Mouse (Mus musculus) limb, embryonic 15.5 days (tissue): ENCODE measurements around the gene Daxx. TPM values are rescaled to one million over a fixed set of nuclear protein-coding genes. Genes with fewer than 3 reads are reported as not detected.
"Not testable (repeated sequence)": the region's sequence is repeated elsewhere in the genome, so short reads cannot be mapped to it uniquely, and the experiment has no call there.

Experiments used
- ATAC-seq: fragments of 200-750 bp; cut with Nextera tagmentation; 2 replicates; pipeline ENCODE4 v1.8.0; 2017; ENCODE audit warnings: low read depth, moderate TSS enrichment; ENCODE audit not compliant: insufficient number of reproducible peaks, low FRiP score, low TSS enrichment
- H3K27ac ChIP-seq: fragments of 300-500 bp; sonication (generic); 2 replicates; pipeline ENCODE4 v1.5.1; 2015; ENCODE audit warnings: moderate library complexity, mild to moderate bottlenecking, inconsistent platforms
- H3K27me3 ChIP-seq: fragments of 300-500 bp; sonication (generic); 2 replicates; pipeline ENCODE4 v1.6.1; 2015; ENCODE audit warnings: inconsistent platforms
- H3K36me3 ChIP-seq: fragments of 300-500 bp; sonication (generic); 2 replicates; pipeline ENCODE4 v1.6.1; 2015; ENCODE audit warnings: inconsistent platforms
- H3K4me1 ChIP-seq: fragments of 300-500 bp; sonication (generic); 2 replicates; pipeline ENCODE4 v1.6.1; 2015; ENCODE audit warnings: inconsistent platforms
- H3K4me2 ChIP-seq: fragments of 300-500 bp; sonication (generic); 2 replicates; pipeline ENCODE4 v1.6.1; 2015; ENCODE audit warnings: mild to moderate bottlenecking, inconsistent platforms
- H3K4me3 ChIP-seq: fragments of 300-500 bp; sonication (generic); 2 replicates; pipeline ENCODE4 v1.5.1; 2015; ENCODE audit warnings: mild to moderate bottlenecking, inconsistent platforms
- H3K9ac ChIP-seq: fragments of 300-500 bp; sonication (generic); 2 replicates; pipeline ENCODE4 v1.6.1; 2015; ENCODE audit warnings: inconsistent platforms
- H3K9me3 ChIP-seq: fragments of 300-500 bp; sonication (generic); 2 replicates; pipeline ENCODE4 v1.6.1; 2016; ENCODE audit warnings: inconsistent platforms
- WGBS: fragments of 180-500 bp; shearing (Covaris S2); methylation state at CpG from one replicate; pipeline ENCODE4 v1.1.7; 2015; 5-methylcytosine and 5-hydroxymethylcytosine counted together
- polyA plus RNA-seq: library from polyadenylated mRNA; unstranded; fragments of >200 nt; fragmentation: Nextera tagmentation; extraction: Ambion mirVana; gene quantifications from 2 replicates; pipeline ENCODE4 v1.2.1, GENCODE M21; 2015

Daxx gene
- polyA plus RNA-seq, 1 experiment from 2014 or later: 55.7 TPM

- Histone ChIP-seq H3K4me1 (peaks cover 23% of the 10 kb centered on the region), H3K9ac (peak within 1 kb of the TSS; percentile 79), H3K4me2 (peak within 1 kb of the TSS; percentile 93), H3K27me3 (no peaks in the 10 kb centered on the region), H3K27ac (peak within 1 kb of the TSS; percentile 74), H3K36me3 (peaks cover 53% of the 10 kb centered on the region), H3K9me3 (no peaks in the 10 kb centered on the region), H3K4me3 (peak within 1 kb of the TSS; percentile 72)
- under 1% methylated on average over 36 of the region's 36 CpGs for WGBS
- ATAC-seq: peak; percentile 84
Observed at GRCm38 (mm10) chr17:33940206-33940805, 31.1 kb downstream of the Daxx start, which contains the start of the genes Pfdn6 and Wdr46. Gene Pfdn6 (minus strand): TSS chr17:33940343. Gene Wdr46 (plus strand): TSS chr17:33940660.

DNA sequence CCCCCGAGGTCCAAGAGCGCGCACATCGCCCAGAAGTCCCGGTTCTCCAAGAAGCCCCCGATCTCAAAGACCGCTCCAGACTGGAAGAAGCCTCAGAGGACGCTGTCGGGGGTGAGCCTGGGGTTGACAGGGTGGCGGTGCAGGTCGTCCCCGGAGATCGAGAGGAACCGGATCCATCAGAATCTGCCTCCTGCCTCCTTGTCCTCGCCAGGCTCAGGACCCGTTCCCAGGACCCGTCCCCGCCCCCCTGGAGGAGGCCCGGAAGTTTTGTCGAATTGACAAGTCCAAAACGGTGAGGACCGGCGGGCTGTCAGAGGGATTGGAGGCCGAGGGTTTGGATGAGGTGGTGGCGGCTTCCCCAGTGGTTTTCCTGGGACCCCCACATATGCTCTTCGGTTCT is 31.8 kb downstream of the Daxx start:
- Histone ChIP-seq H3K4me2 (peak overlapping the region; percentile 93), H3K27me3 (no peaks in the 10 kb centered on the region), H3K36me3 (peaks cover 52% of the 10 kb centered on the region), H3K4me1 (peaks cover 23% of the 10 kb centered on the region), H3K4me3 (peak overlapping the region; percentile 72), H3K27ac (no peak overlapping the region), H3K9ac (peak overlapping the region; percentile 79), H3K9me3 (no peaks in the 10 kb centered on the region)
- WGBS: 2% methylated on average over 26 of the region's 26 CpGs
- ATAC-seq: no peak

- no peak for ATAC-seq
- peaks cover 54% of the 10 kb centered on the region for H3K36me3 ChIP-seq
- 53% methylated on average over 19 of the region's 19 CpGs for WGBS
- H3K9ac ChIP-seq: peak overlapping the region; percentile 79
- H3K9me3 ChIP-seq: no peaks in the 10 kb centered on the region
- no peak overlapping the region for H3K27ac ChIP-seq
- H3K4me3 ChIP-seq: peak overlapping the region; percentile 72
- H3K4me1 ChIP-seq: peaks cover 23% of the 10 kb centered on the region
- H3K4me2 ChIP-seq: peak overlapping the region; percentile 93
- H3K27me3 ChIP-seq: no peaks in the 10 kb centered on the region
Observed at GRCm38 (mm10) chr17:33941381-33941780, 32.2 kb downstream of the Daxx start.

DNA sequence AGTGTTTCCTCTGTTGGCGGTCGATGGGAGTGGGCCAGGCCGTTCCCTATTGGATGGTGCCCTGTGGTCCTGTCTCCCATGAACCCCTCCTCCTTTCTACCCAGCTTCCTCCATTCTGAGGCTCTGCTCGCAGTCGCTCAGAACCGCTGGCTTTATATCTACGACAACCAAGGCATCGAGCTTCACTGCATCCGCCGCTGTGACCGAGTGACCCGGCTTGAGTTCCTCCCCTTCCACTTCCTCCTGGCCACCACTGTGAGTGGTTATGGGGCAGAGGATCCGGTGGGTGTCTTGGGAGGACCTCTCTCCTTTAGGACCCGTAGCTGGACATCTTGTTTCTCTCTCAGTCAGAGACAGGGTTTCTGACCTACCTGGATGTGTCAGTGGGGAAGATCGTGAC is 34.2 kb downstream of the Daxx start:
- Histone ChIP-seq H3K36me3 (peaks cover 55% of the 10 kb centered on the region), H3K4me3 (no peak overlapping the region), H3K9me3 (no peaks in the 10 kb centered on the region), H3K4me1 (peaks cover 27% of the 10 kb centered on the region), H3K9ac (no peak overlapping the region), H3K27ac (no peak overlapping the region), H3K4me2 (no peak overlapping the region), H3K27me3 (no peaks in the 10 kb centered on the region)
- 94% methylated on average over 15 of the region's 15 CpGs for WGBS
- ATAC-seq: no peak

GRCm38 (mm10) chr17:33947430-33948089 is 38.3 kb downstream of the Daxx start:
- peaks cover 77% of the 10 kb centered on the region for H3K36me3 ChIP-seq
- H3K4me1 ChIP-seq: peaks cover 40% of the 10 kb centered on the region

DNA sequence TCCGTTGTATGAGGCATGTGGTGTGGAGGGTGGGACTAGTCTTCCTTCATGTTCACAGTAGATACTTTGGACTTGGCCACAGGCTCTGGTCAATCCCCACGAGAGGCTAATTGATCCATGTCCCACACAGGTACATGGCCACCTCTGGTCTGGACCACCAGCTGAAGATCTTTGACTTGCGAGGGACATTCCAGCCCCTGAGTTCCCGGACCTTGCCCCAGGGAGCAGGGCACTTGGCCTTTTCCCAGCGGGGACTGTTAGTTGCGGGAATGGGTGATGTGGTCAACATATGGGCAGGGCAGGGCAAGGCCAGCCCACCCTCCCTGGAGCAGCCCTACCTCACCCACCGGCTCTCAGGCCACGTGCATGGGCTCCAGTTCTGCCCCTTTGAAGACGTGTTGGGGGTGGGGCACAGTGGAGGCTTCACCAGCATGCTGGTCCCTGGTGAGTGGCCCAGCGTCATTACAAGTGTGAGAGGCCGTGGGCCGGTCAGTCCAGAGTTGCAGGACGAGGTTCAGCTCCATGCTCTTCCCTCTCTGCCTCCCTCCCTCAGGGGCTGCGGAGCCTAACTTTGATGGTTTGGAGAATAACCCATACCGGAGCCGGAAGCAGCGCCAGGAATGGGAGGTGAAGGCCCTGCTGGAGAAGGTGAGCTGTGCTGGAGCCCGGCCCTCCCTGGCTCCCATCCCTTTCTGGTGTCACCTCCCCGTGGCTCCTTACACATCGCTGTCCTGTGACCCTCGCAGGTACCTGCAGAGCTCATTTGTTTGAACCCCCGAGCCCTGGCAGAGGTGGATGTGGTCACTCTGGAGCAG is 39.1 kb downstream of the Daxx start:
- H3K27ac ChIP-seq: no peak overlapping the region
- H3K4me3 ChIP-seq: no peak overlapping the region
- no peak for ATAC-seq
- no peaks in the 10 kb centered on the region for H3K27me3 ChIP-seq
- H3K4me2 ChIP-seq: no peak overlapping the region
- peaks cover 47% of the 10 kb centered on the region for H3K4me1 ChIP-seq
- H3K36me3 ChIP-seq: peaks cover 79% of the 10 kb centered on the region
- no peak overlapping the region for H3K9ac ChIP-seq
- WGBS: 82% methylated on average over 22 of the region's 22 CpGs
- no peaks in the 10 kb centered on the region for H3K9me3 ChIP-seq

More at GRCm38 (mm10) chr17:33947430-33948089, 38.3 kb downstream of the Daxx start:
- WGBS: 87% methylated on average over 10 of the region's 10 CpGs
- Histone ChIP-seq H3K27ac (no peak overlapping the region), H3K9ac (no peak overlapping the region), H3K27me3 (no peaks in the 10 kb centered on the region), H3K4me2 (no peak overlapping the region), H3K4me3 (no peak overlapping the region), H3K9me3 (no peaks in the 10 kb centered on the region)
- ATAC-seq: no peak

DNA sequence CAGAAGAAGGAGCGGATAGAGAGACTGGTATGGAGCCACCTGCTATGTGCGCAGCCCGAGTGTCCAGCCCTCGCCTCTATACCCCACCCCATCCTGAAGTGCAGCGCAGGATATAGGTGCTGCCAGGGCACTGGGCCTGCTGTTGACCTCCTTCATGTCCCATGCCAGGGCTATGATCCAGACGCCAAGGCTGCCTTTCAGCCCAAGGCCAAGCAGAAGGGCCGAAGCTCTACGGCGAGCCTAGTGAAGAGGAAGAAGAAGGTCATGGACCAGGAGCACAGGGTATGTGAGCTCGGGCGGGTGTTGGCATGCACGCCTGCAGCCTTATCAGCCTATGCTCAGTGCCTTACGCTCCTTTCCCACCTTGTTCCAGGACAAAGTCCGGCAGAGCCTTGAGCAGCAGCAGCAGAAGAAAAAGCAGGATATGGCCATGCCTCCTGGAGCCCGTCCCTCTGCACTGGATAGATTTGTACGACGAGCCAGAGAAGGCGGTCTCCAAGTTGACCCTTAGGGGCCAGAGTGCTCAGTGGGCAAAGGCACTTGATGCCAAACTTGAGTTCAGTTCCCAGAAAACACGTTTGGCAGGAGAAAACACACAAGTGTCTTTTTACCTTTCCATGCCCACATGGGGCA is 39.8 kb downstream of the Daxx start:
- Histone ChIP-seq H3K4me2 (no peak overlapping the region), H3K4me3 (no peak overlapping the region), H3K4me1 (peaks cover 54% of the 10 kb centered on the region), H3K9me3 (no peaks in the 10 kb centered on the region), H3K36me3 (peaks cover 80% of the 10 kb centered on the region), H3K9ac (no peak overlapping the region), H3K27me3 (no peaks in the 10 kb centered on the region), H3K27ac (no peak overlapping the region)
- 89% methylated on average over 19 of the region's 19 CpGs for WGBS
- no peak for ATAC-seq

DNA sequence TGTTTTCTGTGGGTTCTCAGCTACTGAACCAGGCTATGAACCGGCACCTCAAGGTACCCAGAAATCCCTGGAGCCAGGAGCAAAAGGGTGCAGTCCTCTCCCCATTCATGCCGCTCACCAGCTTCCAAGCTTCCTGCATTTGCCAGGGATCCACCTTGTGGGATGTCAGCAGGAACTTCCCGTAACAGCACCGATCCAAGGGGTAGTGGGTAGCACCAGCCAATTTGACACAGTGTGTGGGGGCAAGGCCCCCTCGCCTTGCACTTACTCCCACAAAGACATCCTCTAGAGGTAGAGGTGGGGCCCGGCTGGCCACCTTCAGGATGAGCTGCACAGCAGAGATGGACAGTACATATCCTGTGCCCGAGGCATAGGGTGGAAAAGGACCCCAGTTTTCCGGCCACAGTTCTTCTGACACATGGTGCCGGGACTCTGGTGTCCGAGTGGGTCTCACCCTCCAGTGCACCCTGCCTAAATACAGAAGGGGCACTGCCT is 41.0 kb downstream of the Daxx start:
- WGBS: 75% methylated on average over 10 of the region's 10 CpGs
- Histone ChIP-seq H3K27ac (peak overlapping the region; percentile 92), H3K4me3 (peak overlapping the region; percentile 51), H3K27me3 (no peaks in the 10 kb centered on the region), H3K9ac (0 out of 2 replicates have a peak overlapping the region, but pooled peaks have one; percentile 54), H3K4me2 (peak overlapping the region; percentile 89), H3K36me3 (peaks cover 71% of the 10 kb centered on the region), H3K9me3 (no peaks in the 10 kb centered on the region), H3K4me1 (peaks cover 62% of the 10 kb centered on the region)
- no peak for ATAC-seq

DNA sequence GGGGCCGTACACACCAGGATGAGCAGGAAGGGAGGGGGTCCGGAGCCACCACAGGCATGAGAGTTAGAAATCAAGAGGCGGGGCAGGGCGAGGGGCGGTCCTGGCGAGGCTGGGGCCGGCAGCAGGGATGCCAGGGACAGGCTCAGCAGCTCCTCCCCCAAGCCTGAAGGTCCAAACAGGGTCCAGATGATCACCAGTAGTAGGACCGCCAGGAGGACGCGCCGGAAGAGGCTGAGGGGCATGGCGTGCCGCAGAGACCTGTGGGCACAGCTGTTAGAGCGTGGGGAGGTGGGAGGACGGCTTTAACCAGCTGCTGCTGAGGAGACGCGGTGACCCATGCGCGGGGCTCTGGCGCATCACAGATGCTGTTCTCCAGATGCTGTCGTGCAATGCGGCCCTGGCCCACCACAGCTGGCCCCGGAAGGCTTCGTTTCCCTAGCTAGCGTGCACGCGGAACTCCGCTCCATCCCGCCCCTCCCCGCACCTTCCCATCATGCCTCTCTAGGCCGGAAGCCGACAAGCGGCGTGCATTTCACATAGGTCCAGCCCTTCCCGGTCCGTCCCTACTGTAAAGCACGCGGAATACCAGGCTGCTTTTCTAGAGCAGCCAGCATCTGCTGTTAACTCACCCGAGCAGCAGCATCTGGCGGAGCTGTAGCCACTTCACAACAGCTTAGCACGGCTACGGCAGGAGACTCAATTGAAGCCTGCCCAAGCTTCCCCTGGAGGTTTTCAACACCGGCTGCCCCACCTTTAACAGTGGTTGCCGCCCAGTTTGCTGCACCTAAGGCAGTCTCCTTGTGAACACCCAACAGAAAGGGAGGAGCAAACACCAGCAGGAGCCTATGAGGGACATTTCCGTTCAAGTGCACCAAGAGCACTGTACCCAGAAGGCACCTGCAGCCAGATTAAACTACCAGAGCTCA is 42.1 kb downstream of the Daxx start, which contains the start of gene B3galt4:
TSS of gene B3galt4 (minus strand) at position 468 of the 926 bp plus-strand sequence.
- Histone ChIP-seq H3K27ac (peak within 1 kb of the TSS; percentile 92), H3K4me2 (peak within 1 kb of the TSS; percentile 89), H3K9me3 (no peaks in the 10 kb centered on the region), H3K4me3 (peak within 1 kb of the TSS; percentile 51), H3K4me1 (peaks cover 62% of the 10 kb centered on the region), H3K36me3 (peaks cover 61% of the 10 kb centered on the region), H3K9ac (peak within 1 kb of the TSS; percentile 54), H3K27me3 (no peaks in the 10 kb centered on the region)
- under 1% methylated on average over 45 of the region's 45 CpGs for WGBS
- peak; percentile 80 for ATAC-seq

GRCm38 (mm10) chr17:33952015-33952414 is 42.8 kb downstream of the Daxx start:
- 76% methylated on average over 13 of the region's 13 CpGs for WGBS
- Histone ChIP-seq H3K27ac (peak overlapping the region; percentile 92), H3K4me1 (peaks cover 67% of the 10 kb centered on the region), H3K4me3 (peak overlapping the region; percentile 51), H3K4me2 (peak overlapping the region; percentile 89), H3K36me3 (peaks cover 55% of the 10 kb centered on the region)
- not testable (repeated sequence) for H3K9me3 ChIP-seq, ATAC-seq, H3K9ac ChIP-seq, H3K27me3 ChIP-seq
